Mouse (Mus musculus) lung, postnatal 0 days (tissue): ENCODE data around the gene Trmt44.

Experiments used
- CTCF ChIP-seq: IDR thresholded peaks from 2 replicates; pipeline ENCODE4 v1.5.1; 2016; ENCODE audit warnings: antibody characterized with exemption, mild to moderate bottlenecking
- EP300 ChIP-seq: IDR thresholded peaks from 2 replicates; pipeline ENCODE4 v1.6.1; 2016; ENCODE audit warnings: antibody characterized with exemption, mild to moderate bottlenecking, control low read depth

- TF ChIP-seq CTCF: no peak
- TF ChIP-seq EP300: no peak
Observed at GRCm38 (mm10) chr5:35608559-35608958, 33.7 kb upstream of the Trmt44 start.
